Mouse (Mus musculus) liver, adult 2 months (tissue): ENCODE data around the gene Sec63. TPM values are rescaled to one million over a fixed set of nuclear protein-coding genes. Genes with fewer than 3 reads are reported as not detected.

Experiments
- DNase-seq: peaks from one replicate; pipeline ENCODE4 v3.0.0-alpha.2; 2011; ENCODE audit warnings: low read depth, low spot score; ENCODE audit errors: extremely low read depth
- H3K27ac ChIP-seq: fragments of 200-500 bp; replicated peaks from 2 replicates; pipeline ENCODE4 v1.5.1; 2012; ENCODE audit warnings: low read depth, mild to moderate bottlenecking, control low read depth, inconsistent platforms, low read length; ENCODE audit not compliant: insufficient read depth
- H3K27me3 ChIP-seq: fragments of 200-500 bp; 2 replicates; pipeline ENCODE4 v1.6.1; 2012; ENCODE audit warnings: mild to moderate bottlenecking, moderate library complexity, low read length, inconsistent platforms; ENCODE audit not compliant: control insufficient read depth, insufficient read depth
- H3K36me3 ChIP-seq: fragments of 200-500 bp; 2 replicates; pipeline ENCODE4 v1.6.1; 2012; ENCODE audit warnings: low read length, inconsistent platforms; ENCODE audit not compliant: control insufficient read depth, insufficient read depth
- H3K4me1 ChIP-seq: fragments of 200-500 bp; 2 replicates; pipeline ENCODE4 v1.6.1; 2011; ENCODE audit warnings: low read length; ENCODE audit not compliant: control insufficient read depth, insufficient read depth
- H3K4me3 ChIP-seq: fragments of 200-500 bp; 2 replicates; pipeline ENCODE4 v1.5.1; 2011; ENCODE audit warnings: low read depth, mild to moderate bottlenecking, control low read depth, low read length, moderate library complexity; ENCODE audit not compliant: insufficient read depth
- H3K79me2 ChIP-seq: fragments of 200-500 bp; 2 replicates; pipeline ENCODE4 v1.6.1; 2012; ENCODE audit warnings: inconsistent platforms, mild to moderate bottlenecking, low read length, moderate library complexity; ENCODE audit not compliant: control insufficient read depth, insufficient read depth
- H3K9ac ChIP-seq: fragments of 200-500 bp; 2 replicates; pipeline ENCODE4 v1.6.1; 2012; ENCODE audit warnings: low read depth, mild to moderate bottlenecking, control low read depth, inconsistent platforms, low read length
- CTCF ChIP-seq: fragments of 200-500 bp; IDR thresholded peaks from 2 replicates; pipeline ENCODE4 v1.5.1; 2011; ENCODE audit warnings: low read depth, low read length, control low read depth
- POLR2A ChIP-seq: fragments of 200-500 bp; IDR thresholded peaks from 2 replicates; pipeline ENCODE4 v1.6.1; 2011; ENCODE audit warnings: low read length, control low read depth; ENCODE audit not compliant: insufficient read depth; ENCODE audit errors: extremely low read depth
- WGBS: fragments of 180-500 bp; shearing (Covaris S2); methylation state at CpG from one replicate; pipeline ENCODE4 v1.1.7; 2018; 5-methylcytosine and 5-hydroxymethylcytosine counted together
- polyA plus RNA-seq: library from polyadenylated mRNA; depleted of rRNA; stranded (reverse); fragments of >200 nt; gene quantifications from 2 replicates; pipeline ENCODE4 v1.2.3, GENCODE M21; 2012; rRNA removed
- total RNA-seq: library from RNA; depleted of rRNA; stranded (reverse); fragments of >200 nt; gene quantifications from 2 replicates; pipeline ENCODE4 v1.2.3, GENCODE M21; 2014; rRNA removed

The Sec63 gene
- 36.7 and 42.8 TPM in 2 replicates for total RNA-seq
- polyA plus RNA-seq = 12.5 and 13.6 TPM in 2 replicates

GRCm38 (mm10) chr10:42760999-42761900 lies at the start of gene Sec63:
TSS of gene Sec63 (plus strand) at chr10:42761496.
- peak within 1 kb of the TSS; percentile 97 for H3K4me3 ChIP-seq
- H3K4me1 ChIP-seq = peaks cover 4% of the 10 kb centered on the region
- TF ChIP-seq POLR2A = 0 out of 2 replicates have a peak, but pooled peaks have one; percentile 34
- no peak for TF ChIP-seq CTCF
- DNase-seq = peak; percentile 76
- peak within 1 kb of the TSS; percentile 95 for H3K27ac ChIP-seq
- H3K27me3 ChIP-seq = no peaks in the 10 kb centered on the region
- under 1% methylated on average over 38 of the region's 81 CpGs for WGBS
- H3K36me3 ChIP-seq = no peaks in the 10 kb centered on the region
- H3K9ac ChIP-seq = peak within 1 kb of the TSS; percentile 100
- H3K79me2 ChIP-seq = peaks cover 17% of the 10 kb centered on the region

DNA sequence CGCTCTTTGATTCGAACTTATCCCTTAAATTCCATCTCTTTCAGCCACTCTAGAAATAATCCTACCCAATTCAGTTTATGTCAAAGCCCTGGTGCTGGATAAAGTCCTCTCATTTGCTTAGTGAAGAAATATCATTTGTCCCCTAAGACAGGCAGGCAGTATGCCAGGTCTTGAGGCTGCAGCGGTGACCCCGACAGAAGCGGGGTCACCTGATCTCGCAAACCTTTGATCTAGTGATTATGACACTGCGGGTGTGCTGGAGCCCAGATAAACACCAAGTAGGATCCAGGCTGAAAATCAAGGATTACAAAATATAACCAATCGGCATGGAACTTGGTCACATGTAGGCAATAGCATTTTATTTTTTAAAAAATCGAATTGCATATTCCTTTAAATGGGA lies 46.6 kb upstream of the Sec63 start:
- no peaks in the 10 kb centered on the region for H3K27me3 ChIP-seq
- H3K4me3 ChIP-seq = no peak overlapping the region
- no peak for TF ChIP-seq POLR2A
- no peak for TF ChIP-seq CTCF
- peaks cover 12% of the 10 kb centered on the region for H3K4me1 ChIP-seq
- H3K79me2 ChIP-seq = no peaks in the 10 kb centered on the region
- DNase-seq = peak; percentile 96
- H3K27ac ChIP-seq = peak overlapping the region; percentile 100
- WGBS = 8% methylated on average over 9 of the region's 9 CpGs
- H3K9ac ChIP-seq = peak overlapping the region; percentile 68; the same call in 1 of the 2 replicates
- no peaks in the 10 kb centered on the region for H3K36me3 ChIP-seq

DNA sequence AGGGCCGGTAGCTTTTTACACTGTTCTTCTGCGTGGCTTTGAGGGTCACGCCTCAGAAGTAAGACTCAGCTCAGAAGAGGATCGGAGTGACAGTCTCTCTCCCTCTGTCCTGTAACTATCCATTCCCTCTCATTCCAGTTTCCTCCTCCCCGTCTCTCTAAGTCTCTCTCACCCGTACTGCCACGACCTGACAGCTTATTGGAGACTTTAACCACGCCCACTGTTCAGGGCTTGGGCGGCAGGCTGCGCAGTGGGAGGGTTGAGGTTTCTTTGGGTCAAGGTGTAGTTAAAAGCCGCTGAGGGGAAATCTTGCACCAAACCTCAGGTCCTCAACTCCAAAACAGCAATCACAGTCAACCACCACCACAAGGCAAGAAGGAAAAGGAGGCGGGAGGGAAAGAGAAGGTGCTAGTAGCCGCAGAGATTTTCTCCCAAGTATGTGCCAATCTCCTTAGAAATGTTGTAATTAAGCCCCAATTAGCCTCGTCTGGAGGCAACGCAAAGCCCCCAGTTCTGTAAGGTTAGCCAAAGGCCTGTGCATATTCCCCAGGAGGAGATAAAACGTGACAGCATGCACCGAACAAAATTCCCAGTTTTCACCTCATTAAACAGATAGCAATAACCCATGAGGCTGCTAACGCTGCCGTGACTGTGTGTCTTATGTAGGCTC lies 45.8 kb upstream of the Sec63 start:
- TF ChIP-seq POLR2A = no peak
- no peak for TF ChIP-seq CTCF
- H3K9ac ChIP-seq = peak overlapping the region; percentile 83
- peaks cover 12% of the 10 kb centered on the region for H3K4me1 ChIP-seq
- no peaks in the 10 kb centered on the region for H3K36me3 ChIP-seq
- H3K4me3 ChIP-seq = peak overlapping the region; percentile 32
- WGBS = 26% methylated on average over 19 of the region's 19 CpGs
- DNase-seq = peak; percentile 87
- no peaks in the 10 kb centered on the region for H3K79me2 ChIP-seq
- no peaks in the 10 kb centered on the region for H3K27me3 ChIP-seq
- peak overlapping the region; percentile 100 for H3K27ac ChIP-seq

DNA sequence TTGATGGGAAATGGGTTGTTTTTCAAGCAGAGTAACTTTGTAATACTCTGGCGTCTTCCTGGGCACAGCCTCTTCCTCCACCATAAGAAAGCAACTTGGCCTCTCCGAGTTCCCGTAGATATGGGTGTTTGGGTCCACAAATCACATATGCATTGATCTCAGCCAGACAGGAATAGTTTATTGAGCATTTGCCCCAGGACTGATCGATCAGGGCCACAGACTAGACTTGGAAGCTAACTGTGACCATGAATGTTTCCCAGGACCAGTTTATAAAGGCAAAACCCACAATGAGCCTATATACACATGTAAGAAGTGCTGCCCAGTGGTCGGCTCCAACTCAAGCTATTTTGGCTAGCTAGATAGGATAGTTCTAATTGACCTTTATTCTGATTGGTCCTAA lies 39.2 kb upstream of the Sec63 start:
- 66% methylated on average over 5 of the region's 5 CpGs for WGBS
- peak; percentile 72 for DNase-seq

GRCm38 (mm10) chr10:42723275-42724232 lies 37.7 kb upstream of the Sec63 start:
- Histone ChIP-seq H3K9ac (no peak overlapping the region), H3K79me2 (no peaks in the 10 kb centered on the region), H3K4me1 (peaks cover 10% of the 10 kb centered on the region), H3K27ac (peak overlapping the region; percentile 80), H3K36me3 (no peaks in the 10 kb centered on the region), H3K4me3 (no peak overlapping the region), H3K27me3 (no peaks in the 10 kb centered on the region)
- TF ChIP-seq POLR2A (no peak), CTCF (no peak)
- peak; percentile 96 for DNase-seq
- 30% methylated on average over 13 of the region's 13 CpGs for WGBS

More for the DNA sequence above, 39.2 kb upstream of the Sec63 start:
- no peaks in the 10 kb centered on the region for H3K27me3 ChIP-seq
- no peak overlapping the region for H3K9ac ChIP-seq
- H3K4me3 ChIP-seq = no peak overlapping the region
- no peak for TF ChIP-seq CTCF
- TF ChIP-seq POLR2A = no peak
- no peaks in the 10 kb centered on the region for H3K79me2 ChIP-seq
- peaks cover 10% of the 10 kb centered on the region for H3K4me1 ChIP-seq
- 0 out of 2 replicates have a peak overlapping the region, but pooled peaks have one; percentile 60 for H3K27ac ChIP-seq
- no peaks in the 10 kb centered on the region for H3K36me3 ChIP-seq
